ENCODE assay signal across 16 mouse cellular contexts in genomic region chr6:38902820-38903439, GRCm38 (mm10). TPM values are rescaled to one million over a fixed set of nuclear protein-coding genes. Genes with fewer than 3 reads are reported as not detected.
A peak's percentile ranks its signal among the peaks of the same experiment; 100 is the strongest.
DNase-seq lines count a peak whose midpoint lies in the region; ATAC-seq and TF ChIP-seq lines count a peak whose summit lies in the region.
"Had no signal": no experiment of that assay in that cellular context is flagged by ENCODE, and none has a peak within 500 bp of the region (broad histone marks: within the 10 kb centered on the region; RNA-seq: fewer than 3 reads in every experiment).

No protein-coding gene starts in this region.

- H3K79me2 ChIP-seq in heart, adult 2 months (replicated peaks; ENCODE audit: control insufficient read depth, insufficient read depth, low read length) = no peaks in the 10 kb centered on the region

- no peak for DNase-seq in heart, embryonic 10.5 days (ENCODE audit: low spot score)
- no peak for DNase-seq in heart, adult 2 months
- no peak for DNase-seq in layer of hippocampus, adult 2 months (ENCODE audit: low spot score in 2 of 2)
- DNase-seq in layer of hippocampus, postnatal 10 days (ENCODE audit: low spot score in 2 of 2) = no peak
- no peak for DNase-seq in thymus, postnatal 25 days
- no peak for DNase-seq in gastrocnemius, postnatal 25 days
- DNase-seq in cerebellum, adult 9-11 months = no peak
- DNase-seq: adrenal gland, adult 2 months; cerebellum, adult 8-10 months; gastrocnemius, postnatal 14 days; midbrain, embryonic 14.5 days had no signal

- TF ChIP-seq EP300 in heart, adult 2 months (IDR thresholded peaks at IDR 0.05; ENCODE audit: insufficient read depth, low read depth, low read length) = no peak

- H3K9ac ChIP-seq in heart, adult 2 months (ENCODE audit: low read depth, low read length) = no peak overlapping the region
- no peak overlapping the region for H3K9ac ChIP-seq in liver, embryonic 15.5 days
- H3K9ac ChIP-seq: limb, embryonic 13.5 days; lung, embryonic 15.5 days had no signal

- H3K4me1 ChIP-seq in heart, embryonic 10.5 days = peaks cover 7% of the 10 kb centered on the region
- no peaks in the 10 kb centered on the region for H3K4me1 ChIP-seq in heart, adult 2 months (ENCODE audit: control insufficient read depth, insufficient read depth, low read length)
- H3K4me1 ChIP-seq in liver, embryonic 15.5 days (replicated peaks) = peaks cover 66% of the 10 kb centered on the region
- H3K4me1 ChIP-seq: embryonic facial prominence, embryonic 10.5 days; lung, embryonic 15.5 days had no signal

- TF ChIP-seq CTCF in heart, adult 2 months (IDR thresholded peaks at IDR 0.05) = no peak
- no peak for TF ChIP-seq CTCF in layer of hippocampus, adult 2 months (conservative IDR thresholded peaks at IDR 0.05)

- 0 out of 2 replicates have a peak overlapping the region, but pooled peaks have one; percentile 38 for H3K27ac ChIP-seq in heart, embryonic 10.5 days
- H3K27ac ChIP-seq in heart, adult 2 months = no peak overlapping the region
- H3K27ac ChIP-seq in layer of hippocampus, adult 2 months = 0 out of 2 replicates have a peak overlapping the region, but pooled peaks have one; percentile 14
- H3K27ac ChIP-seq in liver, embryonic 15.5 days (replicated peaks) = peak overlapping the region; percentile 72
- H3K27ac ChIP-seq: embryonic facial prominence, embryonic 10.5 days; limb, embryonic 13.5 days; lung, embryonic 15.5 days had no signal

- 88% methylated on average over 10 of the region's 10 CpGs for WGBS in heart, embryonic 10.5 days
- 87% methylated on average over 10 of the region's 10 CpGs for WGBS in heart, adult 2 months
- WGBS in liver, embryonic 15.5 days (ENCODE audit: insufficient replicate concordance) = 64% methylated on average over 10 of the region's 10 CpGs

- intact Hi-C loops in heart, adult 2 months (cut with DNase I) = no loop called here

- H3K27me3 ChIP-seq in heart, embryonic 10.5 days (ENCODE audit: insufficient read depth, poor library complexity, severe bottlenecking) = no peaks in the 10 kb centered on the region
- H3K27me3 ChIP-seq in heart, adult 2 months (ENCODE audit: control insufficient read depth, insufficient read depth, low read length) = no peaks in the 10 kb centered on the region
- no peaks in the 10 kb centered on the region for H3K27me3 ChIP-seq in liver, embryonic 15.5 days
- H3K27me3 ChIP-seq: limb, embryonic 13.5 days; lung, embryonic 15.5 days had no signal

- H3K36me3 ChIP-seq in heart, embryonic 10.5 days = no peaks in the 10 kb centered on the region
- H3K36me3 ChIP-seq in heart, adult 2 months (ENCODE audit: control insufficient read depth, insufficient read depth, low read length) = no peaks in the 10 kb centered on the region
- no peaks in the 10 kb centered on the region for H3K36me3 ChIP-seq in liver, embryonic 15.5 days (replicated peaks)
- H3K36me3 ChIP-seq: embryonic facial prominence, embryonic 10.5 days; limb, embryonic 13.5 days; lung, embryonic 15.5 days had no signal

- no peaks in the 10 kb centered on the region for H3K9me3 ChIP-seq in heart, embryonic 10.5 days
- no peaks in the 10 kb centered on the region for H3K9me3 ChIP-seq in liver, embryonic 15.5 days (replicated peaks)
- H3K9me3 ChIP-seq: embryonic facial prominence, embryonic 10.5 days; limb, embryonic 13.5 days; lung, embryonic 15.5 days had no signal

- no peak for ATAC-seq in liver, embryonic 15.5 days (ENCODE audit: insufficient read depth)
- ATAC-seq: hindbrain, embryonic 16.5 days had no signal

- H3K4me2 ChIP-seq in liver, embryonic 15.5 days = peak overlapping the region; percentile 23
- H3K4me2 ChIP-seq: limb, embryonic 13.5 days; lung, embryonic 15.5 days had no signal

- H3K4me3 ChIP-seq in heart, embryonic 10.5 days = no peak overlapping the region
- no peak overlapping the region for H3K4me3 ChIP-seq in heart, adult 2 months
- no peak overlapping the region for H3K4me3 ChIP-seq in layer of hippocampus, adult 2 months
- H3K4me3 ChIP-seq in liver, embryonic 15.5 days (replicated peaks) = no peak overlapping the region
- H3K4me3 ChIP-seq: embryonic facial prominence, embryonic 10.5 days; limb, embryonic 13.5 days; lung, embryonic 15.5 days had no signal

- TF ChIP-seq POLR2A in heart, adult 2 months (IDR thresholded peaks at IDR 0.05; ENCODE audit: insufficient read depth, low read depth, low read length) = no peak

RNA-seq across cellular contexts. Expression of gene Hipk2, which starts 27.0 kb away (rescaled TPM):
- 15.9 and 20.1 TPM in 2 replicates for polyA plus RNA-seq in heart, embryonic 10.5 days (2016; fragmentation: Nextera tagmentation; extraction: Ambion mirVana)
- total RNA-seq in heart, adult 2 months (2021) = 10 to 100 TPM; 91.0 to 98.5 TPM
- 35.9 and 51.3 TPM in 2 replicates for polyA plus RNA-seq in heart, adult 2 months (2012; rRNA removed)
- total RNA-seq in layer of hippocampus, adult 2 months (2021) = 10 to 100 TPM; 55.9 to 59.9 TPM
- total RNA-seq in layer of hippocampus, postnatal 10 days (2021) = 10 to 100 TPM; 51.0 to 54.3 TPM
- 18.0 and 23.4 TPM in 2 replicates for polyA plus RNA-seq in liver, embryonic 15.5 days (2015; fragmentation: Nextera tagmentation; extraction: Ambion mirVana)
- 10 to 100 TPM; 69.0 to 78.5 TPM for total RNA-seq in gastrocnemius, postnatal 25 days (2021)

RNA-seq across cellular contexts. Expression of gene Tbxas1, which starts 27.7 kb away (rescaled TPM):
- polyA plus RNA-seq in heart, embryonic 10.5 days (2016; fragmentation: Nextera tagmentation; extraction: Ambion mirVana) = 1.4 and 1.5 TPM in 2 replicates
- total RNA-seq in heart, adult 2 months (2021) = 1 to 10 TPM; 2.1 to 2.7 TPM
- polyA plus RNA-seq in heart, adult 2 months (2012; rRNA removed) = 1.9 and 2.7 TPM in 2 replicates
- 1 to 10 TPM; 2.8 TPM for total RNA-seq in layer of hippocampus, adult 2 months (2021)
- total RNA-seq in layer of hippocampus, postnatal 10 days (2021) = 1 to 10 TPM; 2.0 to 3.6 TPM
- polyA plus RNA-seq in liver, embryonic 15.5 days (2015; fragmentation: Nextera tagmentation; extraction: Ambion mirVana) = 9.0 and 10.4 TPM in 2 replicates
- under 1 TPM; 0.67 to 0.72 TPM for total RNA-seq in gastrocnemius, postnatal 25 days (2021)
